Mouse (Mus musculus) heart, adult 8-10 months (tissue): ENCODE data around the gene Vps8. TPM values are rescaled to one million over a fixed set of nuclear protein-coding genes. Genes with fewer than 3 reads are reported as not detected.
A peak's percentile ranks its signal among the peaks of the same experiment; 100 is the strongest.

Experiments
- DNase-seq: peaks from one replicate; pipeline ENCODE4 v3.0.0; 2022; ENCODE audit warnings: low spot score
- total RNA-seq, 4 experiments: library from RNA; stranded (reverse); gene quantifications; 2 replicates each; pipeline ENCODE4 v1.2.4; 2022

Gene Vps8
- total RNA-seq, 4 experiments from 2014 or later, result 24.2 to 30.6 (median 27.2) TPM

DNA sequence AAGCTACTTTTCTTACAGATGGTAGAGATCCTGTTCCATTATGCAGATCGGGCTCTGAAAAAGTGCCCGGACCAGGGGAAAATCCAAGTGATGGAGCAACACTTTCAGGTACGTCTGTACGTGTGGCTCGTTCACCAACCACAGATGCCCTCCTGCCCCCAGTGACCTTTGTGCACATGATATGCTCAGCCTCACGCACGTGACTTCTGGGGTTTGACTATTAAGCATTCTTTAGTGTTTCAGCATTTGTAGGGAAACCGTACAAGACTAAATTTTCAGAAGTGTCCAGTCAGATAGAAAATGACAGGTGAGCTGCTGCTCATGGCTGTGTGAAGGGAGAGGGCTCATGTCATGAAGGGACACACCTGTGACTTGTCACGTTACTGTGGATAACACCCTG is 55.5 kb downstream of the Vps8 start:
- no peak for DNase-seq

DNA sequence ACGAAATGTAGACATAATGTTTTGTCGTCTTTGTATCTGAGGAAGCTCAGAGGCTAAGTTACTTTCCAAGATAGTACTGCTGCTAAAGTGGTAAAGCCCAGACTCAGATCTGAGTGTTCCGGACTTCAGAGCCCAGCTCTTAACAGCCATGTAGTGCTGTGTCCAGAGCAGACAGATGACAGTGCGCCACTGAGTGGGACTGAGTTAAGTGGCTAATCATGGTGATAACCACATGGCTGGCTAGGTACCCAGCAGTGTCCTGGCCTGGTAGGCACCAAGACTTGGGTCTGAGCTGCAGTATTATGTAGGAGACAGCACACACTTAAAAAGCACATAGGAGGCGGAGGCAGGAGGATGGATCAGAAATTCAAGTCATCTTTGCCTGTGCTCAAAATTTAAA is 60.9 kb downstream of the Vps8 start:
- no peak for DNase-seq

DNA sequence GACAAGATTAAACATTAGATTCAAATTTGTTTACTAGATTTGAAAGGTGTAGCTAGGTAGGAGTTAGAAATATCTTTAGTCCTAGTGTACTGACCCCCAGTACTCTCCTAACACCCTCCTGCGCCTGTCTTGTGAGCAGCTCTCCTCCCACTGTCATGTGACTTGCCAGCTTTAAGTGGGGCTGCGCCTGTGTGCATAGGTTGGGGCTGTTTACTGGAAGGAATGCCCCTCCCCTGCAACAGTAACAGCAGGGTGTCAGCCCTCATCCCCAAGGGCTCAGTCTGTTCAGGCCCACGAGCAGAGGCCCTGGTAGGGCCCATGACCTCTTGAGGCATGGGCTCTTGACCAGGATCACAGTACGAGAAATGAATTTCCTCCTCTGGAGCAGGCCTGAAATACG is 62.8 kb downstream of the Vps8 start:
- no peak for DNase-seq

DNA sequence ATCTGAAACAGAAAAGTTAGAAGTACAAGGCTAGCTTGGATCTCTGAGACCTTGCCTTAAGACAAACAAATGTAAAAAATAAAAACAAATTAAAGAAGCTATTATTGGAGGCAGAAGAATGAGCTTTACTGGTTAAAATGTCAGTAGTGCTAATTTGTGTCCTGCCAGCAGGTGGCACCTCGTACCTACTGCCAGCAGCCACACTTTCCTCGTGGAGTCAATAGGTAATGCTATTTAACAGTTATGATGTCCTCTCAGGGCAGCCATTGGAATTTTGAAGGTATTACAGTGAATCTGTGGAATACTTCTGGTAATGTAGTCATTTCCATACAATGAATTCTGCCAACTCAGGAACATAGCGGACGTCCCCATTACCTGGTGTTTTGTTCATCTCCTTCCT is 65.5 kb downstream of the Vps8 start:
- peak; percentile 25 for DNase-seq

DNA sequence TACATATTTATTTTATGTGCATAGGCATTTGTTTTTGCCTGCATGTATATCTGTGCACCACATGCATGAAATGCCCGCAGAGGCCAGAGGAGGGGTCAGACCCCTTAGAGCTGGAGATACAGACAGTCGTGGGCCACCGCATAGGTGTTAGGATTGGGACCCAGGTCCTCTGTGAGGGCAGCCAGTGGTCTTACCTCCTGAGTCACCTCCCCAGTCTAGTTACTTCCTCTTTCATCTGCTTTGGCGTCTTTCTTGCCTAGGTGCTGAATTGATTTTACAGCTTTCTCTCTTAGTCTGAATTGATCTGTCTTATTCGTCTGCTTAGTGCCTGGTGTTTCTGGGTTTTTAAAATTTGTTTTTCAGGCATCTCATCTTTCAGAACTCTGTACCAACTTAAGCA is 69.4 kb downstream of the Vps8 start:
- DNase-seq, result no peak

DNA sequence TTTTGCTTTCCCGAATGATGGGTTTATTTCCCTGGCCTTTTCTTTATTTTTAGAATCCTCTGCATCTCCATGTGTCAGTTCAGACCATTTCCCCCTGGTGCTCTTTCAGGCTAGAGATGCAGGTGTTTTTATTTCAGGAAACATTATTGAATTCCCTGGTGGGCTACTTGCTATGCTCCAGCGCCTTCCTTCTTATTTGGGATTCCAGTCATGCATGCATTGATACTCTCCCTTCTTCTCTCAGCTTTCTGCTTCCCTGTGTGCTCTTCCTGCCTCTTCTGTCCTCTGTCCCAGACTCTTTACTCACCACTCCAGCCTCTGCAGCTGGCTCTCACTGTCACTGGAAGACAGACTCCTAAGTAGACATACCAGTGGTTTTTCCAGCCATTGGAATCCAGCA is 70.0 kb downstream of the Vps8 start:
- no peak for DNase-seq

DNA sequence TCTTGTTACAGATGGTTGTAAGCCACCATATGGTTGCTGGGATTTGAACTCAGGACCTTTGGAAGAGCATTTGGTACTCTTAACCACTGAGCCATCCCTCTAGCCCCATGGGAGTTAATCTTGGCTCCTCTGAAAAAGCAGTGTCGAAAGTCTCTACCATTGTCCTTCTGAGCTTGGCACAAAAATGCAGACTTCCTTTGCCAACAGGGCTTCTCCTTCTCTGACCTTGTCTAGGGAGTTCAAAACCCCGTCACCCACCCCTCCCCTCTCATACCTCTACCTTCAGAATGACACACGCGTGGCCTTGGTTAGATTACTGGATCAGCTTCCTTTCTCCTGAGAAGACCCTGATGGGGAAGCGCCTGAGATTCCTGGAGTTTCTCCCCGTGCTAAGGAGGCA is 71.8 kb downstream of the Vps8 start:
- DNase-seq, result no peak

DNA sequence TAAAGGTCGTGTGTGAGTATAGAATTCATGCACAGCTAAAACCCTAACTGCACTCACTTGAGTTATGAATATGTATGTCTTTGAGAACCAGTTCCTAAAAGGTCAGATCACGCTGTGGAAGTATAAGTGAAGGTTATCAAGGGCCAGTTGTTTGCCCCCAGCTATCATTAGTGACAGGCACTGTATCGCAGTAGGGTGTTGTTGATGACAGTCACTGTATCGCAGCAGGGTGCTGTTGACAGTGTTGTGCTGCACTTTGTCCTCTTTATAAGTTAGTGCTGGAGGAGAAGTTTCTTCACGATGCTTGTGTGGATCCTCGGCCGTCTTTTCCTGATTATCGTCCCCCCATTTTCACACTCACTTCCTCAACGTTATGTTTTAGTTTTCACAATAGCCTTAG is 73.9 kb downstream of the Vps8 start:
- no peak for DNase-seq

DNA sequence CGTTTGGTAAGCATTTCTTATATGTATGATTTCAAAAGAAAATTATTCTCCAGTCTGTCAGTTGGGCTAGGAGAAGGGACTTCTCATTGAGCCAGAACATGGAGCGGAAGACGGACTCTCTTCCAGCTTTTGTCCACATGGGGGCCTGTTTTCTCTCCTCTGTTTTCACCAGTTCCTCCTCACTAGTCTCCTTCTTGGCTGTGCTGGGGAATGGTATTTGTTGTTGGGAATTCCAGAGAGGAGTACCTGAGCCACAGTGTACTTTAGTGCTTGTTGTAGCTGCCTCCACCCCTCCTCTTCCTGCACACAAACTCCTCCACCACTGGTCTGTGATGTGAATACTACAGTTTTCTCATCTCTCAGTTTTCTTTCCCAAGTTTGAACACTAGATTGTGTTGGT is 74.7 kb downstream of the Vps8 start:
- DNase-seq, result no peak

DNA sequence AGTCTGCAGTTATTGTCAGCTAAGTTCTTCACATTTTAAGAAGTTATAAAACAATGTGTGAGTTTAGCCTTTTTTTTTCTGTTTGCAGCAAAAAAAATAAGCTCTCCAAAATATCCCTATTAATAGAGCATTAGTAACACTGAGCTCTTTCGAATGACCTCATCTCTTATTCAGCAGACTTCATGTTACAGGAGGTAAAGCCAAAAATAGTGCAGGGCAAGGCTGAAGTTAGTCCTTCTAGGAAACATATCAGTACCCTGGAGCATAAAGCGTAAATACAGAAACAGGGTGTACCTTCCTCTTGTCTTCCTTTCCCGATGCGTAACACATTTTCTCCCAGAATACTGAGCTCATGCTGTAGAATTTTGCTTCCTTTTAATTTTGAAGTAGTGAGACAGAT is 76.1 kb downstream of the Vps8 start:
- DNase-seq, result peak; percentile 55

DNA sequence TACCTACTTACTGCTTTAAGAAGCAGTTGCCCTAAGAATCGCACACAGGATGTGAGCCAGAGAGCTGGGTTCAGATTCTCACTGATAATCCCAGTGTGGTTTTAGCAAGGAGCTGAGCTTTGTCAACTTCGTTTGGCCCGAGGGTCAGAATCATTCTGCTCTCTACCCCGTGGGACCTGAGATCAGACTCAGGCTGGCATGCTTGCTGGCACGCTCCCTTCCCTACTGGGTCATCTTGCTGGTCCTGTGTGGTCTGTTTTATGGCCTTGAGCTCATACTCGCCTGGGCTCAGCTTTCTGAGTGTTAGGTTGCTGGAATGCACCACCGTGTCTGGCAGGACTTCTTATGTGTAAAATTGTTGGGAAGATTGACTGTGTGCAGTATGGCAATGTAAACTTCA is 76.7 kb downstream of the Vps8 start:
- no peak for DNase-seq

DNA sequence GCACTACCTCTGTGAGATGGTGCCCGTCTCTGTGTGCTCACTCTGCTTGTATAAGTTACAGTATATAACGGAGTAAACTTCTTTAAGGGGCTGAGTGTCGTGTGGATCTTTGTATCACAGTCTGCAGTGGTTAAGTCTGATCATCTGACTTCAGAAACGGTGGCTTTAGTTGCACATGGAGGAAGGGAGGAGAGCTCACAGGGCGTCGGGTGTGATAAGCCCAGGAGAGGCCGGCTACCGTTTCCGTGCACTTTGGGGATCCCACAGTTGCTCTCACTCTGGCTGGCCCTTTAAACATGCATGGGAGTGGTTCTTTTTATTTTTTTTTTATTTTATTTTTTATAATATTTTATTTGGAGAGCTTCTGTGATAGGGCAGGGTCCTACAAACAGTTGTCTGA is 95.9 kb downstream of the Vps8 start:
- no peak for DNase-seq

DNA sequence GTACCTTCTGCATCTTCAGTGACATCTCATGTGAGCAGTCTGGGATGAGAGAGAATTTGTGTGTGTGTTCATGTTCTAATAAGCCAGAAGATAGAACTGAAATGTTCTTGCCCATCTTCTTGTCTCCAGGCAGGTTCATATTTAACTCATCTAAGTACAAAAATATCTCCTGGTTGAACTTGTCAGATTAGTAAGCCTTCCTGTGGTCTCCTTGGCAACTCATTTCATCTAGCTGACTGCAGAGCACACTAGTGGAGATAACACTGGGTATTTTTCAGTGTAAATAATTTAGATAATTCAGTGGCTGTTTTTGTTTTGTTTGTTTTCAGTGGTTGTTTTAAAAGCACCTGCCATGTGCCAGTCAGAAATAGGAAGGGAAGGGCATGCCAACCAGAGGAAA is 96.9 kb downstream of the Vps8 start:
- DNase-seq, result no peak

DNA sequence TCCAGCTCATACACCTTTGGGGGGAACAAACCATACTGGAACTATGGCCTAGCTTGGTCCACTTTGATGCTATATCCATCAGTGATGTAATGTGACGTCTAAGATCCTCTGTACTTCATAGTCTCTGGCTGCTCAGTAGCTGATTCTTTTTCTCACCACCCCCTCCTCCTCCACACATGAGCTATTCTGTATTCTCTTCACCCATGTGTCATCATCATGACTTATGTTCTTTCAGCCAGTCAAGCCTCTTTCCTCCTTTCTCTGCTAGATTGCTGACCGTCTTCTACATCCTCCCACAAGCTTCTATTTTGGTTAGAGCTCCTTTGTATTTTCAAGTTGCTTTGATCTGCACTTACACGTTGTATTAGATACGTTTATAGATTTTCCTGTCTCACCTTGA is 100.8 kb downstream of the Vps8 start:
- DNase-seq, result no peak

DNA sequence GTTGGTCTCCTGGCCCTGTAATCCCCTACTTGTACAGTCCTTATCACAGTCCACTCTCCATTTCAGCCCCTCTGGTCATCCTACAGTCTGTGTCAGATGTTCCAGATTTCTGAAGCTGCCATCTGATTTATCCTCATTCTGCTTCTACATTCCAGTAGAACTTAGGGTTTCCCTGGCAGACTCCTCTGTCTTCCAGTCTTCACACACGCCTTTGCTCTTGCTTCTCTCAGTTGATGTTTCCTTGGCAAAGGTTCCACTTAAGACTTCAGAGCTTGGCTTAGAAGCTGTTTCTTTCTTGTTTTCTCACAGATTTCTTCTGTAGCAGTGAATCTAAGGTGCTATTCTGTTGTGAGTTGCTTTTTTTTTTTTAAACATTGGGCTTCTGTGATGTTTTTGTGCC is 102.5 kb downstream of the Vps8 start:
- DNase-seq, result no peak

DNA sequence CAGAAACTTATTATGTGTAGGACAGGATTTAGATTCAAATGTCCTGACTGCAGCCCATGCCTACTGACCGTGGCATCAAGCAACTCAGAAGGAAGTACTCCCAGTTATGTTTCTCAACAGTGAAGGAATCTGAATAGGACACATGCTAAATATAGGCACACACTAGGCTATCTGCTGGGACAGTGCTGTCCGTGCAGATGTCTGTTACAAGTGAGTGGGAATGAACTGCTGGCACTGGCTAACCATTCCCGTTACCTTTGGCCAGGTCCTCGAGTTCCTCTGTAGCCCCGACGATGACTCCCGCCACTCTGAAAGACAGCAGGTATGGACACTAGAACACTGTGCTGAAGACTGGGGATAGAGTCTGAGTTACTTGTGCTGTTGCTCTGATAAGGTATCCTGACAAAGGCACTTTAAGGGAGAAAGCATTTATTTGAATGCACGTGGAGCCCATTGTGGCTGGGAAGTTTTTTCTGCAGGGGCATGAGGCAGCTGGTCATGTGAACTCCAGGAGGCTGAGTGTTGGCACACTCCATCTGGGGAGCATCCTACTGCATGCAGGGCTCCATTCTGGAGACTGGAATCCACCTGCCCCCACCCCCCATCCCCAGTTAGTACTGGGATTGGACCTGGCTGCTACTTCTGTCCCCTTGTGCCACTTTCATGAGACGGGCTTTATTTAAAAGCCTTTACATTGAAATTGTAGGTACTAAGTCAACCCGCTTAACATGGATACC is 104.5 kb downstream of the Vps8 start:
- peak; percentile 16 for DNase-seq

DNA sequence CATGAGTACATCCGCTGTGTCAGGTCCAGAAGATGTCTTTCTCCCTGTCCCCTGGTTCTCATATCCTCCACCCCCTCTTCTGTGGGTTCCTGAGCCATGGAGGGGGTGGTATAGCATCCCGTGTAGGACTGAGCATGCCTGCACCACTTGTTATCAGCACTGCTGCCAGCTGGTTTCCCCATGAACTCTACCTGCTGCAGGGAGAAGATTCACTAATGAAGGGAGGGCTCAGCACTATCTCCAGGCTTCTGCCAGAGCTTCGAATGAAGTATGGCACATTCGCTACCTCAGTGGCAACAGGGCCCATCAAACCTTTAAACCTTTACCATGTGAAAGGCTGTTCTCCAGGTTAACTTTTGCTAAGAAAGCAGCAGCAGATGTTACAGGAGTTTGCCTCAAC is 110.6 kb downstream of the Vps8 start:
- no peak for DNase-seq

DNA sequence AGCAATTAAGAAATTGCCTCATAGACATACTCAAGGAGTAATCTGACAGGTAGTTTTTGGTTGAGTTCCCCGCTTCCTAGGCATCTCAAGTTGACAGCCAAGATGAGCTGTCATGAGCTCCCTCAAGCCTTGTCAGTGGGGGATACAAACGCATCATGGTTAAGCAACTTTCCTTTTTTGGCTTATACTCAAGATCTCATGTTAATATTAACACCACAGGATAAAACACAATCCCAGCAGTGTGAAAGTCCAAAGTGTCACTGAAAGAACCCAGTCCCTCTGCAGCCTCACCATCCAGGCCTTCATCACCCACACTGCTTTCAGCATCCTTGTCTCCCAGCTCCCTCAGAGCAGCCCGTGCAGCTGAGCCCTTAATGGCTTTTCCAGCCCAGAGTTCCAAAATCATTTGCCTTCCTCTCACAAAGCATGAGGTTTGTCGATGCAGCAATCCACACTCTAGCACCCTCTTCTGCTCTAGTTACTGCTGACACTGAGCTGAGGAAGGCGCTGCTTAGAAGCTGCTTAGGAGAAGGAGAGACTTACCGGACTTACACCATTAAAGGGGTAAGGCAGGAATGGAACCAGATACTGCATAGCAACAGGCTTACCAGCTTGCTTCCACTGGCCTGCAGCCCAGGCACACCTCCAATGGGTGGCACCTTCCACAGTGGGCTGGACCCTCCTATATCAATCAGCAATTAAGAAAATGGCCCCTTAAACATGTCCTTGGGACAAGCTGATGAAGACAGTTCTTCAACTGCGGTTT is 113.5 kb downstream of the Vps8 start:
- DNase-seq, result no peak

DNA sequence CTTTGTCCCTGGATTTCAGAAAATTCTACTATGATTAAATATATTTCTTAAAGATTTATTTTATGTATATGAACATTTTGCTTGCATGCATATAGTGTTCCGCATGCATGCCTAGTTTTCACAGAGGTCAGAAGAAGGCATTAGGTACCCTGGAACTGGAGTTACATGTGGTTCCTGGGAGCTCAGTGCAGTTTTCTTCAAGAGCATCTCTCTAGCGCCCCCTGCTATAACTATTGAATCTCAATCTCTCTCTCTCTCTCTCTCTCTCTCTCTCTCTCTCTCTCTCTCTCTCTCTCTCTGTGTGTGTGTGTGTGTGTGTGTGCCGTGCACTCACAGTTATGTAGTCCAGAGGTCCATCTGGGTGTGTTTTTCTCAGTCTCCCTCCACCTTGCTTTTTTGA is 114.4 kb downstream of the Vps8 start:
- DNase-seq, result no peak

DNA sequence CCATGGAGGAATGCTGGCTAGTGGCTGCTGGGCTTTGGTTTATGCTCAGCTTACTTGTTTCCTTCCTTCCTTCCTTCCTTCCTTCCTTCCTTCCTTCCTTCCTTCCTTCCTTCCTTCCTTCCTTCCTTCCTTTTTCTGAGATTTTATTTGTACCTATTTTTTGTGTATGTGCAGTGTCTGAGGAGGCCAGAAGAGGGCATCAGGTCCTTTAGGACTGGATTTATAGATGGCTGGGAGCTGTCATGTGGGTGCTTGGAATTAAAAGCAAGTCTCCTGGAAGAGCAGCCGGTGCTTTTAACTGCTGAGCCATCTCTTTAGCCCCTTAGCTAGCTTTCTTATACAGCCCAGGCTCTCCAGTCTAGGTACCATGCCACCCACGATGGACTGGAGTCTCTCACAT is 116.0 kb downstream of the Vps8 start:
- DNase-seq, result no peak

DNA sequence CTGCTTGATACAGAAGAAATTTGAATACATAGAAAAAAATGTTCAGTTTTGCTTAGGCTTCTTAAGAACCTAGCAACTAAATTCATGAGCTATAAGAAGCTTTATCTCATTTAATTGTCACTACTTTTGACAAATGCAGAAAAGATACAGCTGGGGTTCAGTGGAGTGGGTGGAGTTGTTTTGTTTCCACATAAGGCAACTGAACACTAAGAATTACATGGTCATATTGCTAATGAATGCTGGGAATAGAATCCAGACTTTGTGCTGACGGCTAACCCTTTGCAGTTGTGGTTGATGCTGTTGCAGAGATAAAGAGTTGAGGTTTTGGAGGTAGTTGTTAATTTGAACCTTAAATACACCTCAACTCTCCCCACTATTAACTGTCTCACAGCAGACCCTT is 119.6 kb downstream of the Vps8 start:
- DNase-seq, result no peak

DNA sequence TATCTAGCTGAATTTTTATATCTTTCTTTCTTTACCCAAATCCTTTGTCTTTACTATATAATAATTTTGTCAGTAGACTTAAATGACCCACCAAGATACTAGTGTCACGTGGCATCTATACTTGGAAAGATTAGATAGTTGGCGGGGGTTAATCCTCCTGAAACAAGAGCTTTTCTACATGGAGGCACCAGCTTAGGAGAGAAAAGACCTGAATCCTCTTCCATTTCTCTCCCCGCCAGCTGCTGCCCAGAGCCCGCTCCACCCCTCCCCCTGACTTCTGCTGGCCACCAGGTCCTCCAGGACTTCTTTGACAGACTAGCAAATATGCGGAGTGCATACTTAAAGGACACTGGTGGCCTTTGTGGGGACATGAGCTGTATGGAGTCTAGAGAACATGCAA is 124.5 kb downstream of the Vps8 start:
- DNase-seq, result no peak

DNA sequence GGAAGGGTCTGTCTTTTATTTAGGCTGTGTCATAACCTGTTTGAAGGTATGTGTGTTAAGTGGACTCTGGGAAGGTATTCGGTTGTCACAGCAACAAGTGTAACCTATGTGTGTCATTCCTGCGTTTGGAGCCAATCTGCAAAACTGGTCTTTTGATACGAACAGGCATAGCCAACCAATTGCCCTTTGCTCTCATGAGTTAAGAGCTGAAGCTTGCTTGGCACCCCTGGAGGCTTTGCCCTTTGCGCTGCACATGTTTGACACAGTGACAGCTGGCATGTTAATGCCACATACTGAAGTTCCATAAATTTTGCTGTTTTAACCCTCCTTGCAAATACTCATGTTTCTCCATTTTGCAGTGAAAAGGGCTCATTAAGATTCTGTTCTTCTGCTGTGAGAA is 126.8 kb downstream of the Vps8 start:
- no peak for DNase-seq

DNA sequence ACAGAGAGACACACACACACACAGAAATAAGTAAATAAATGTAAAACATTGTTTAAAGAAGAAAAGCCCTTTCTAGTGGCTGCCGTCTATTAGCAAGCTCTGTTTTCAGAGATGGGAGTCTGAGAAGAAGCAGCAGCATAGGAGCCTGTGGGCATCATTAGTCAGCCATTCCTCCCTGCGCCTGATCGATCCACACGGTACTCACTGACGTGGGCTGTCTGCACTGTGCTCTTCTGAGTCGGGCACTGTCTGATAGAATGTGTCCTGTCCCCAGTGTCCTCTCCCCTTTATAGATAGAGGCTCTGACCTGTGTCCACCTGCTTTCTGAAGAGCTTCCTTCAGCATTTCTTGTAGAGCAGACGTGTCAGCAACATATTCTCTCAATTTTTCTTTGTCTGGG is 127.5 kb downstream of the Vps8 start:
- DNase-seq, result no peak
